Mouse (Mus musculus) lung, postnatal 0 days (tissue): ENCODE data around the gene Cyb5r3.

Experiments
- CTCF ChIP-seq: IDR thresholded peaks from 2 replicates; pipeline ENCODE4 v1.5.1; 2016; ENCODE audit warnings: antibody characterized with exemption, mild to moderate bottlenecking
- EP300 ChIP-seq: IDR thresholded peaks from 2 replicates; pipeline ENCODE4 v1.6.1; 2016; ENCODE audit warnings: antibody characterized with exemption, mild to moderate bottlenecking, control low read depth

GRCm38 (mm10) chr15:83155672-83156419 lies 16.5 kb downstream of the Cyb5r3 start:
- TF ChIP-seq CTCF = no peak
- no peak for TF ChIP-seq EP300
